Mouse (Mus musculus) cerebellum, adult 8-10 months (tissue): Measurements from ENCODE around the gene Rnf6.
"Not testable (repeated sequence)": the region's sequence is repeated elsewhere in the genome, so short reads cannot be mapped to it uniquely, and the experiment has no call there.

Experiments
- DNase-seq: peaks from one replicate; pipeline ENCODE4 v3.0.0; 2022

Rnf6 gene

DNA sequence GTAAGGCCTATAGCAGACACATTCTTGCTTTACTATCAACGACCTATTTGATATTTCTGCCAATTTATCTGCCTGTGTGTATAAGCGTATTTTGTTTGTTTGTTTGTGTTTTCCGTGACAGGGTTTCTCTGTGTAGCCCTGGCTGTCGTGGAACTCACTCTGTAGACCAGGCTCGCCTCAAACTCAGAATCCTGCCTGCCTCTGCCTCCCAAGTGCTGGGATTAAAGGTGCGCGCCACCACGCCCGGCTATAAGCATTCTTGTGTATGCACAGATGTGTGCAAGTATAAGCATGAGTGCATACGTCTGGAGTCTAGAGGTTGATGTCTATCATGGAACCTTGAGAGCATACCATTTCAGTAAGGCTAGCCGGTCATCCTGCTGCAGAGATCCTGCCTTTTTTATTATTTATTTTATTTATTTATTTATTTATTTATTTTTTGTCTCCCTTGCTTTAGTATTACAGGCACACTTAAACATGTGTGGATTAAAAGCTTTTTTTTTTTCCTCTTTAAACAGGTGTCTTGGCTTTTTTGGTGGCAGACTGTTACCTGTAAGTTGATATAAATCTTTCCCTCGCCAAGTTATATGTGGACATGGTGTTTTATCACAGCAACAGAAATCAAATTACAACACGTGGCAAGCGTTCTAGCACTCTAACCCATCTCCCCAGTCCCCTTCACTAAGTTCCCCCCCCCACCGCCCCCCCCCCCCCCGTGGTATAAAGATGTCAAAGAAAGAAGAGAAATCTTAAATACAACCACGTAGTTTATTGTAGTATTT, 8.7 kb upstream of the Rnf6 start:
- DNase-seq: no peak

DNA sequence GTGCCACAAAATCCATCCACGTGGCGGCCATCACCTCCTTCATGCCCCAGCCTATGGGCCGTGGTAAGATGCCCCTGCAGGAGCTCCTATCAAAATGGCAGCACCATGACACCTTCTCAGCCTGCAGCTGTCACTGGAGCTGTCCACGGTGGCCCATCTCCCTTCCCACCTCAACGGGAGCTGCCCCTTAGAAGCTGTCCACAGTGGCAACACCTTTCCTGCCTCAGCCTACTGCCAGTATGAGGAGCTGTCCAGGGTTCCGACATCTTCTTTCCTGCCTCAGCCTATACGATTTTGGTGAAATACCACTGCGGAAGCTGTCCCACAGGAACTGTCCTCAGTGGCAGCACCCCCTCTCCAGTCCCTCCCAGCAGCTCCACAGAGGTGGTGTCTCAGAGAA, 6.1 kb upstream of the Rnf6 start:
- no peak for DNase-seq

DNA sequence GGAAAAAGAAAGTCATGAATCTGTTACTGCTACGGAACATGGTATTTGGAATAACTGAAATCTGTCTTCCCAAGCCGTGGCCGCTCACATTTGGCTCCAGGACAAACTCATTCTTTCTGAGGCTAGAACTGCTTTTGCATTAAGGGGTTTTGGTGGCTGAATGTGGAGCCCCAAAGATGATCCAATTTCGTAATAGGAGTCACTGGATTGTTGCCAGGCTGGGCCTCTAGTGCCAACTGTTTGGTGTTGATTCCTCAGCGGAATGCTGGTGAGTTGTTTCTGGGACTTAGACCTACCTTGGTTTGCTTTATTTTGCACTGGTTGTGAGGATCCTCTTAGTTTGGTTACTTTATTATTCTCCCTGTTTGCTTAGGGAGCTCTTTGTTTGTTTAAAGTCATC, 2.4 kb upstream of the Rnf6 start:
- DNase-seq: no peak

DNA sequence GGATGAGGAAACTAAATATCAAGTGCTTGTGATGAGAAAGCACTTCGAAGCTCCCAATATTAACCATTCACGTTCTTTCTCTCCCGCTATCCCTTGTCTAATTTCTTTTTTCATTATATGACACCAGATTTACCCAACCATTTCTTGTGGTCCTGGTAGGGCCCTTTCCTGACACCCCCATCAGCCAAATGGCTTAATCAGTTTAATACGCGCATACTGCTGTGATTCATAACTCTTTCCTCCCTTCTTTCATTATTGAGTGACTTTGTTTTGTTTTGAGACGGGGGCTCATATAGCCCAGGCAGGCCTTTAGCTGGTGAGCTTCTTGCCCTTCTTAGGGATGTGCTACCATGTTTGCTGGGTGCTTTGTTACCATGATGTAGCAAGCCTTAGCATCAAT, 367 bp upstream of the Rnf6 start:
- DNase-seq: no peak

DNA sequence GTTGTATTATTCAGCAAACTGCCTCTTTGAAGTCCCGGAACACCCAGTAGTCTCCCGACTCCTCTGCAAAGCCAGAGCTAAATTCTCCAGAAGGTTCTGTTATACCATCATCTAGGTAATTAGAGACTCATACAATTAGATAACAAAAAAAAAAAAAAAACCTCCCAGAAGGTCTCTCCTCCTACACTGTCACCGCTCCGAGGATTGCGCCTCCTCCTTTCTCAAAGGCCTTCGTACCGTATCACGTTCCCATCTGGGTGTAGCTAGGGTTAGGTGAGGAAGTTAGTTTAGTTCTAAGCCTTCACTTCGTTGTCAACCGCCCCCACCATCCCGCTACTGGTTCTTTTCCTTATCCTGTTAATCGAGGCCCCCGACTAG, 865 bp downstream of the Rnf6 start:
- DNase-seq: no peak

DNA sequence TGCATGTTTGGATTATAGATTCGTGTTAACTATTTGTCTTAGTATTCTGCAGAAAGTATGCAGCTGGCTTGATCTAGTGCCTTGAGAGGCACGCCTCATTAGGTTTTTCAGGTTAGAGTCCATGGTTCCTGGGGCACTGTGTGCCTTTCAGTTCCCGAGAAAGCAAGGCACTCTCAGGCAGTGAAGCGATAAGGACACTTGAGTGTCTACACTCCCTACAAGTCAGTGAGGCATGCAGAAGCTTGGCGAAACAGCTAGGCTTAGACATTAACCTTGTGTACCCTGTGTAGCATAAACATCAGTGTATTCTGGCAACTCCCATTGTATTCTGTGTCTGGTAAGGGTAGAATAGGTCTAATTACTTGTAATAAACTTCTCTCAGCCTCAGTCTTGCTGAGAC, 15.8 kb downstream of the Rnf6 start:
- DNase-seq: no peak

DNA sequence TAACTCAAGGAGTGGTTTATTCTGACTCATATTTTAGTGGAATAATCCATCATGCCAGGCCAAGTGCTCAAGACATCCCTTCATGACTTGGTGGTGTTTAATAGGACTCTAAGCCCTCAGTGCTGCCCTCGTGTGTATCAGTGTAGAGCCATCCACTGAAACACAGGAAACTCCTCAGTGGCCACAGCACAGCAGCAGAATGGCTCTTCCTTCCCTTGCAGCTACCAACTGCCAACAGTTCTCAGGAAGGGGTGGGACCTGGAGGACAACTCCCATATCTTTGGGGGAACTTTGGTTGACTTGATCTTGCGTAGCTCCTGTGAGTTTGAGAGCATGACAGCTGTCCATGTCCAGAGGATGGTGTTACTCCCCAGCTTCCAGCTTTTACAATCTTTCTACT, 17.4 kb downstream of the Rnf6 start:
- DNase-seq: no peak

DNA sequence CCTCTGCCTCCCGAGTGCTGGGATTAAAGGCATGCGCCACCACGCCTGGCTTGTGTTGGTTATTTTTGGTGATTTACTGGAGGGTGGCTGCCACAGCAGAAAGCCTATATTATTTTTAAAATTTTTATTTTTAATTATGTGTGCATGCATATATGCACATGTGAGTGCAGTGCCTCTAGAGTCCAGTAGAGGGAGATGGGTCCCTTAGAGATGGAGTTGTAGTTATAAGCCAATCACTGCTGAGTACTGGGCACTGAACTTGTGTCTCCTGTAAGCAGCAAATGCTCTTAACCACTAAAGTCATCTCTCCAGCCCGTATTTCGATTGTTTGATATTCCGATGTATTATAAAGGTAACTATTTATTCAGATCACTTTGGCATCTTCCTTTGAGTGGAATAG, 20.8 kb downstream of the Rnf6 start:
- no peak for DNase-seq

DNA sequence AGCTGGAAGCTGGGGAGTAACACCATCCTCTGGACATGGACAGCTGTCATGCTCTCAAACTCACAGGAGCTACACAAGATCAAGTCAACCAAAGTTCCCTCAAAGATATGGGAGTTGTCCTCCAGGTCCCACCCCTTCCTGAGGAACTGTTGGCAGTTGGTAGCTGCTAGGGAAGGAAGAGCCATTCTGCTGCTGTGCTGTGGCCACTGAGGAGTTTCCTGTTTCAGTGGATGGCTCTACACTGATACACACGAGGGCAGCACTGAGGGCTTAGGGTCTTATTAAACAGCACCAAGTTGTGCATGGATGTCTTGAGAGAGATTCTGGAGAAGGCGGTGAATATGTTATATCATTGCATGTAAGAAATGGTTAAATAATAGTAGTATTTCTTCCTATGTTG, 21.8 kb downstream of the Rnf6 start:
- DNase-seq: no peak

DNA sequence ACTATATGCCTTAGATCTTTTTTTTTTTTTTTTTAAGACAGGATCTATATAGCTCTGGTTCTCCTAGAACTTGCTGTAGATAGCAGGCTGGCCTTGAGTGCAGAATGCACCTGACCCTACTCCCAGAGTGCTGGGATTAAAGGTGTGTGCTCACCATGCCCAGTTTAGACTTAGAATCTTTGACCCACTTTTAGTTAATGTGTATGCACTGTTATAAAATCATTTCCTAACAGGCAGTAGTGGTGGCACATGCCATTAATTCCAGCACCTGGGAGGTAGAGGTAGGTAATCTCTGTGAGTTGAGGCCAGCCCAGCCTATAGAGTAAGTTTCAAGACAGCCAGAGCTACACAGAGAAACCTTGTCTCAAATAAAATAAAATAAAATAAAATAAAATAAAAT, 22.3 kb downstream of the Rnf6 start:
- DNase-seq: no peak

DNA sequence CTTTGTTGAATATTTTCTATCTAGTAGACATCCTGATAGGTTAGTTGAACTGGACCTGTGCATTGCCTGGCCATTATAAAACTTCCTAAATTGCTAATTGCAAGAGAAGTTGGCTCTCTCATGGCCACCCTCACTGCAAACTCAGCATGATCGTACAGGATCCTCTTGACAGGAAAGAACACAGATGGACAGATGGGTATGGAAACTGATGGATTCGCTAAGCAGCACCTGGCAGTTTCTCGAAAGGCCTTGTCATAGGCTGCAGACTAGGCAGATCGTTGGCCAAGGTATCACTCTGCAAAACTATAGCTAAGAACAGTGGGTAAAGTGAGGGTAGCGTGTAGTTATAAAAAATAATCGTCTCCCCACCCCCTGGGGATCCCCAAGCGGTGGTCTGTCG, 28.0 kb downstream of the Rnf6 start:
- DNase-seq: no peak

DNA sequence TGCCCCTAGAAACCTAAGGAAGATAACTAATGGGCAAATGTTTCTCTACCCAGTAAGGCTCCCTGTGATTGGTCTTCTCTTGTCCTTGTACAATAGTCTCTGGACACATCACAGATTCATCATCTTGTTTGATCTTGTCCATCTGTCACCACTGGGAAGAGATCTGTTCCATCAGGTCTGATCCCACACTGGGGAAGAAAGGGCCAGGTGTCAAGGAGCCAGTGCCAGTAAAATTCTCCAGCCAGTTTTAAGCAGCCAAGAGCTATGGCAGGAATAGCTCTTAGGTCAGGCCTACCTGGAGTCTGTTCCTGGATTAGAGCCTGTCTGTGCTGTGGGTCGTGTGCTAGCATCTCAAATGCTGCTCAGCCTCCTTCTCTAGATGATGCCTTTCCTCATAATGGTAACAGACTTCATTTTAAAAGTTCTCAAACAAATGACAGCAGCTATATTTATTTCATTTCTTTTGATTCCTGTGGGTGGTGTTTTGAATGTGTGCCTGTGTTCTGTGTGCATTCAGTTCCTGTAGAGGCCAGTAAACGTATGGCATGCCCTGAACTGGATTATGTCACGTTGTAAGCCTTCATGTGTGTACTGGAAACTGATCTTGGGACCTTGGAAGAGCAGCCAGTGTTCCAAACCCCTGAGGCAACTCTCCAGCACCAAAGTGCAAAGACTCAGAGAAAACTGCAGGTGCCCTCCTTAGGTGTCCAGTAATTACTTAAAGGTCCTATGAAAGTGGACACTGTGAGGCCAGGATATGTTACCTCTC, 30.7 kb downstream of the Rnf6 start:
- DNase-seq: peak; percentile 80

DNA sequence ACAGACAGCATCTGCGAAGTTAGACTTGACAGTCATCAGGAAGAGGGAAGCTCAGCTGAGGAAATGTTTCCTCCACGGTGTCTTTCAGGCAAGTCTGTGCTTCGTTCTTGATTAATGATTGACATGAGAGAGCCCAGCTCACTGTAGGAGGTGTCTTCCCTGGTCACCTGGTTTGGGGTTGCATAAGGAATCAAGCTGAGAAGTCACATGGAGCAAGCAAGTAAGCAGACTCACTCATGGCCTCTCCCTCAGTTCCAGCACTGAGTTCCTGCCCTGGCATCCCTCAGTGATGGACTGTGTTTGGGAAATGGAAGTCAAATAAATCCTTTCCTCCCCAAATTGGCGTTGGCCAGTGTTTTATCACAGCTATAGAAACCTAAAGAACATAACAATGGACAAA, 31.3 kb downstream of the Rnf6 start:
- DNase-seq: peak; percentile 41

DNA sequence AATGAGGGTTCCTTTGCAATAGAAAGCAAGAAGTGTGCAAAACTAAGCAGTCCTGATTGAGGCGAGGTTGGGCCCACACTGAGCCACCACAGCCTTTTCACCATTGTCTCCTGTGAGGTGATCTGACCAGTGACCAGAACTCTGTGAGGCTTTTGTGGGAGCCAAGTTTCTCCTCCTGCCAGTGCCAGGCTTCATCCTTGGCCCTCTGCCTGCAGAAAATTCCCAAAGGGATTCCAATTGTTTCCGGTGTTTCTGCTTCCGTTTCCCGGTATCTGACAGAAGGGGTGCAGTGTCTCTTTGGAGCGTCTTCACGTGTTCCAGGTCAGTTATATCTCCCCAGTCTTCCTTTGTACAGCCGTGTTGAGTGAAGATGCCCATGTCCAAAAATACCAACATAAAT, 32.6 kb downstream of the Rnf6 start:
- peak; percentile 45 for DNase-seq

DNA sequence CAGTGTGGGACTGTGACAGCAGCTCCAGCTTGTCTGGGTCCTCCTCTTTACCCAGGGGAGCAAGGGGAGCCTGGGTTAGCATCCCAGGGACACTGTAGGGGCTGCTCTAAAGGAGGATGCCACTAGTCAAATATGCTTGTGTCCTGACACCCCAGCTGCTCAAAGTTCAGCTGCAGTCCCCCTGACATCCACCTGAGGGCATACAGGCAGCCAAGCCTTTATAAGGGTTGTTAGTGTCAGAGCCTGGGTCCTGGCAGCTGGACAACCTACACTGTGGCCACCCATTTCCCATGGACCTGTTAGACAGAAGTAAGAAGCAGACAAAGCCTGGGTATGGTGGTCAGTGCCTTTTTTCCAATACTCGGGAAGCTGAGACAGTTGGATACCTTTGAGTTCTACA, 33.2 kb downstream of the Rnf6 start:
- DNase-seq: no peak

DNA sequence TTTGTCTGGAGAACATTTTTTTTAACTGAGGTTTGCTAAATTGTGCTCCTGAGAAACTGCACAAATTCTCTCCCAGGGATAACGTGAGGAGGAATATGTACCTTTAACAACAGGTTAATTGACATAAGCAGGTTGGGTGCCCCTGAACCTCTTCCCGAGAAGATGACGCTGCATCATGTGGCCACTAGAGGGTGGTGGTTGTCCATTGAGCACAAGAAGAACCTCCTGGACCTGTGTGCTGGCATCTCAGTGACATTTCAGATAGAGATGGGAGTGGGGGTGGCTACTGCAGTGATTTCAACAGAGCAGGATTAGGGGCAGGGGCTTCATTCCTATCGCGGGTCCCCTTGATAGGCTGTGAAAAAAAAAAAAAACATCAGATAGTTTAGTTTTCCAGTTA, 33.9 kb downstream of the Rnf6 start:
- DNase-seq: peak; percentile 79

DNA sequence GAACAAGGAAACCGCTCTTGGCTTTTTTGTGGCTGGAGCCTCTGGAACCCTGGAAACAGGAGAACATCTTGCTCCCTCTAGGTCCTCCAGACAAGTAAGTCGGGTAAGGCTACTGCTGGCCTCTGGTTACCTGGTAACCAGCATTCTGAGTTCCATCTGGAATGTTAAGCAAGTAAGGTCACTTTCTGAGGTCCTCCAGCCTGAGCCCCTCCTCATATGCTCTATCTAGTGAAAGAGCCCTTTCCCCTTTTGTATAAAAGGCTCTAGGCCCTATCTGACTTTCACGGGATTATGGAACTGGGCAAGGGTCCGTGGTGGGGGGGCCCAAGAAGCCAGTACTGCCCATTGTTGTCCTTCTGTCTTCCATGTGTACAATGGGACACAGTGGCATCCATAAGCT, 36.2 kb downstream of the Rnf6 start, which contains the start of gene 1700001J03Rik:
TSS of gene 1700001J03Rik (minus strand) at position 101 of the 400 bp plus-strand sequence.
- not testable (repeated sequence) for DNase-seq

DNA sequence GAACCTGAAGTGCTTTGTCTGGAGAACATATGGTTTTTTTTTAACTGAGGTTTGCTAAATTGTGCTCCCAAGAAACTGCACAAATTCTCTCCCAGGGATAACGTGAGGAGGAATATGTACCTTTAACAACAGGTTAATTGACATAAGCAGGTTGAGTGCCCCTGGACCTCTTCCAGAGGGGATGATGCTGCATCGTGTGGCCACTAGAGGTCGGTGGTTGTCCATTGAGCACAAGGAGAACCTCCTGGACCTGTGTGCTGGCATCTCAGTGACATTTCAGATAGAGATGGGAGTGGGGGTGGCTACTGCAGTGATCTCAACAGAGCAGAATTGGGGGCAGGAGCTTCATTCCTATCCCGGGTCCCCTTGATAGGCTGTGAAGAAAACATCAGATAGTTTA, 48.6 kb downstream of the Rnf6 start:
- DNase-seq: peak; percentile 60

DNA sequence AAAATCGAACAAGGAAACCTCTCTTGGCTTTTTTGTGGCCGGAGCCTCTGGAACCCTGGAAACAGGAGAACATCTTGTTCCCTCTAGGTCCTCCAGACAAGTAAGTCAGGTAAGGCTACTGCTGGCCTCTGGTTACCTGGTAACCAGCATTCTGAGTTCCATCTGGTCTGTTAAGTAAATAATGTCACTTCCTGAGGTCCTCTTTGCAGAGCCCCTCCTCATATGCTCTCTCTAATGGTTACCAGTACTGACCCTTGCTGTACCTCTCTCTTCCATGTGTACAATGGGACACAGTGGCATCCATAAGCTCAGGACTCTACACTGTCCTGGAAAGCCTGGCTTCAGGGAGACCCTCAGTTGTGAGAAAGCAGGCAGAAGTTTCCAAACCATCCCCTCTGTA, 50.7 kb downstream of the Rnf6 start, which contains the start of gene Gm6309:
TSS of gene Gm6309 (minus strand) at position 101 of the 400 bp plus-strand sequence.
- DNase-seq: not testable (repeated sequence)

DNA sequence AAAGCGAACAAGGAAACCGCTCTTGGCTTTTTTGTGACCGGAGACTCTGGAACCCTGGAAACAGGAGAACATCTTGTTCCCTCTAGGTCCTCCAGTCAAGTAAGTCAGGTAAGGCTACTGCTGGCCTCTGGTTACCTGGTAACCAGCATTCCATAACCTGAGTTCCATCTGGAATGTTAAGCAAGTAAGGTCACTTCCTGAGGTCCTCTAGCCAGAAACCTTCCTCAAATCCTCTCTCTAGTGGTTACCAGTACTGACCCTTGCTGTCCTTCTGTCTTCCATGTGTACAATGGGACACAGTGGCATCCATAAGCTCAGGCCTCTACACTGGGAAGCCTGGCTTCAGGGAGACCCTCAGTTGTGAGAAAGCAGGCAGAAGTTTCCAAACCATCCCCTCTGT, 60.9 kb downstream of the Rnf6 start, which contains the start of gene Gm5565:
TSS of gene Gm5565 (minus strand) at position 101 of the 400 bp plus-strand sequence.
- DNase-seq: not testable (repeated sequence)
